Mouse (Mus musculus): ENCODE results near the gene Cpm. TPM values are rescaled to one million over a fixed set of nuclear protein-coding genes. Genes with fewer than 3 reads are reported as not detected.
"Not testable (repeated sequence)": the region's sequence is repeated elsewhere in the genome, so short reads cannot be mapped to it uniquely, and the experiment has no call there.

The Cpm gene
- total and polyA plus RNA-seq, 3 experiments: 2.8 to 4.0 (median 3.5) TPM

- Histone ChIP-seq H3K79me2 (replicated peaks; ENCODE audit: control insufficient read depth, insufficient read depth, low read length) (peaks cover 3% of the 10 kb centered on the region; the same call in 1 of the 2 replicates), H3K36me3 (ENCODE audit: control insufficient read depth, insufficient read depth, low read length) (peaks cover 4% of the 10 kb centered on the region), H3K9ac (ENCODE audit: low read depth, low read length) (no peak overlapping the region), H3K4me3 (no peak overlapping the region), H3K4me1 (ENCODE audit: control insufficient read depth, insufficient read depth, low read length) (peaks cover 7% of the 10 kb centered on the region), H3K27me3 (ENCODE audit: control insufficient read depth, insufficient read depth, low read length) (no peaks in the 10 kb centered on the region), H3K27ac (no peak overlapping the region)
- 84% methylated on average over 9 of the region's 9 CpGs for WGBS
- TF ChIP-seq EP300 (IDR thresholded peaks at IDR 0.05; ENCODE audit: insufficient read depth, low read depth, low read length): no peak
- no peak for TF ChIP-seq POLR2A (IDR thresholded peaks at IDR 0.05; ENCODE audit: insufficient read depth, low read depth, low read length)
- TF ChIP-seq CTCF (IDR thresholded peaks at IDR 0.05): no peak
- intact Hi-C loops (cut with DNase I): no loop called here
- no peak for DNase-seq
Measured at GRCm38 (mm10) chr10:117712871-117713270, 83.6 kb downstream of the Cpm start.

GRCm38 (mm10) chr10:117713466-117713865 lies 84.2 kb downstream of the Cpm start:
- DNase-seq: no peak
- peaks cover 4% of the 10 kb centered on the region for H3K36me3 ChIP-seq (ENCODE audit: control insufficient read depth, insufficient read depth, low read length)
- H3K4me1 ChIP-seq (ENCODE audit: control insufficient read depth, insufficient read depth, low read length): peaks cover 7% of the 10 kb centered on the region
- H3K27me3 ChIP-seq (ENCODE audit: control insufficient read depth, insufficient read depth, low read length): no peaks in the 10 kb centered on the region
- no peak overlapping the region for H3K4me3 ChIP-seq
- H3K79me2 ChIP-seq (replicated peaks; ENCODE audit: control insufficient read depth, insufficient read depth, low read length): peaks cover 3% of the 10 kb centered on the region; the same call in 1 of the 2 replicates
- no peak overlapping the region for H3K9ac ChIP-seq (ENCODE audit: low read depth, low read length)
- WGBS: 94% methylated on average over 8 of the region's 8 CpGs
- intact Hi-C loops (cut with DNase I): no loop called here
- TF ChIP-seq CTCF (IDR thresholded peaks at IDR 0.05): no peak
- TF ChIP-seq POLR2A (IDR thresholded peaks at IDR 0.05; ENCODE audit: insufficient read depth, low read depth, low read length): no peak
- H3K27ac ChIP-seq: no peak overlapping the region

- intact Hi-C loops (cut with DNase I): no loop called here
- H3K79me2 ChIP-seq (replicated peaks; ENCODE audit: control insufficient read depth, insufficient read depth, low read length): no peaks in the 10 kb centered on the region
- no peak overlapping the region for H3K27ac ChIP-seq
- H3K27me3 ChIP-seq (ENCODE audit: control insufficient read depth, insufficient read depth, low read length): no peaks in the 10 kb centered on the region
- no peak overlapping the region for H3K9ac ChIP-seq (ENCODE audit: low read depth, low read length)
- DNase-seq: no peak
- TF ChIP-seq POLR2A (IDR thresholded peaks at IDR 0.05; ENCODE audit: insufficient read depth, low read depth, low read length) (no peak), CTCF (IDR thresholded peaks at IDR 0.05) (no peak), EP300 (IDR thresholded peaks at IDR 0.05; ENCODE audit: insufficient read depth, low read depth, low read length) (no peak)
- H3K4me3 ChIP-seq: no peak overlapping the region
- no peaks in the 10 kb centered on the region; the same call in 1 of the 2 replicates for H3K36me3 ChIP-seq (ENCODE audit: control insufficient read depth, insufficient read depth, low read length)
- peaks cover 5% of the 10 kb centered on the region for H3K4me1 ChIP-seq (ENCODE audit: control insufficient read depth, insufficient read depth, low read length)
- 89% methylated on average over 3 of the region's 3 CpGs for WGBS
Measured at GRCm38 (mm10) chr10:117714048-117714545, 84.8 kb downstream of the Cpm start.

- Histone ChIP-seq H3K9ac (ENCODE audit: low read depth, low read length) (no peak overlapping the region), H3K36me3 (ENCODE audit: control insufficient read depth, insufficient read depth, low read length) (no peaks in the 10 kb centered on the region), H3K27me3 (ENCODE audit: control insufficient read depth, insufficient read depth, low read length) (no peaks in the 10 kb centered on the region), H3K4me1 (ENCODE audit: control insufficient read depth, insufficient read depth, low read length) (peaks cover 5% of the 10 kb centered on the region), H3K79me2 (replicated peaks; ENCODE audit: control insufficient read depth, insufficient read depth, low read length) (no peaks in the 10 kb centered on the region), H3K27ac (no peak overlapping the region), H3K4me3 (no peak overlapping the region)
- DNase-seq: no peak
- TF ChIP-seq POLR2A (IDR thresholded peaks at IDR 0.05; ENCODE audit: insufficient read depth, low read depth, low read length): no peak
- no peak for TF ChIP-seq EP300 (IDR thresholded peaks at IDR 0.05; ENCODE audit: insufficient read depth, low read depth, low read length)
- no peak for TF ChIP-seq CTCF (IDR thresholded peaks at IDR 0.05)
- intact Hi-C loops (cut with DNase I): no loop called here
- 63% methylated on average over 4 of the region's 4 CpGs for WGBS
Measured at GRCm38 (mm10) chr10:117714928-117715500, 85.7 kb downstream of the Cpm start.

GRCm38 (mm10) chr10:117715654-117716053 lies 86.4 kb downstream of the Cpm start:
- H3K36me3 ChIP-seq (ENCODE audit: control insufficient read depth, insufficient read depth, low read length); DNase-seq; H3K4me1 ChIP-seq (ENCODE audit: control insufficient read depth, insufficient read depth, low read length); H3K4me3 ChIP-seq; H3K27ac ChIP-seq; H3K27me3 ChIP-seq (ENCODE audit: control insufficient read depth, insufficient read depth, low read length); H3K9ac ChIP-seq (ENCODE audit: low read depth, low read length); intact Hi-C loops (cut with DNase I); H3K79me2 ChIP-seq (replicated peaks; ENCODE audit: control insufficient read depth, insufficient read depth, low read length): not testable (repeated sequence)
- WGBS: 100% methylated on average over 1 of the region's 1 CpGs

GRCm38 (mm10) chr10:117716686-117717085 lies 87.4 kb downstream of the Cpm start:
- intact Hi-C loops (cut with DNase I): no loop called here
- Histone ChIP-seq H3K27ac (no peak overlapping the region; the same call in 1 of the 2 replicates), H3K36me3 (ENCODE audit: control insufficient read depth, insufficient read depth, low read length) (no peaks in the 10 kb centered on the region), H3K9ac (ENCODE audit: low read depth, low read length) (no peak overlapping the region), H3K79me2 (replicated peaks; ENCODE audit: control insufficient read depth, insufficient read depth, low read length) (no peaks in the 10 kb centered on the region), H3K4me1 (ENCODE audit: control insufficient read depth, insufficient read depth, low read length) (peaks cover 5% of the 10 kb centered on the region), H3K4me3 (no peak overlapping the region), H3K27me3 (ENCODE audit: control insufficient read depth, insufficient read depth, low read length) (no peaks in the 10 kb centered on the region)
- TF ChIP-seq CTCF (IDR thresholded peaks at IDR 0.05) (no peak), POLR2A (IDR thresholded peaks at IDR 0.05; ENCODE audit: insufficient read depth, low read depth, low read length) (no peak), EP300 (IDR thresholded peaks at IDR 0.05; ENCODE audit: insufficient read depth, low read depth, low read length) (no peak)
- WGBS: 92% methylated on average over 3 of the region's 3 CpGs
- no peak for DNase-seq

Measured in heart, adult 2 months (tissue).